Mouse (Mus musculus) urinary bladder, adult 18-20 months (tissue): ENCODE results near the gene Sipa1l1.

Source experiments
- DNase-seq, 2 experiments: peaks; one replicate each; pipeline ENCODE4 v3.0.0; 2022; ENCODE audit warnings: low spot score in 2 of 2, mixed read lengths in 2 of 2

Gene Sipa1l1

DNA sequence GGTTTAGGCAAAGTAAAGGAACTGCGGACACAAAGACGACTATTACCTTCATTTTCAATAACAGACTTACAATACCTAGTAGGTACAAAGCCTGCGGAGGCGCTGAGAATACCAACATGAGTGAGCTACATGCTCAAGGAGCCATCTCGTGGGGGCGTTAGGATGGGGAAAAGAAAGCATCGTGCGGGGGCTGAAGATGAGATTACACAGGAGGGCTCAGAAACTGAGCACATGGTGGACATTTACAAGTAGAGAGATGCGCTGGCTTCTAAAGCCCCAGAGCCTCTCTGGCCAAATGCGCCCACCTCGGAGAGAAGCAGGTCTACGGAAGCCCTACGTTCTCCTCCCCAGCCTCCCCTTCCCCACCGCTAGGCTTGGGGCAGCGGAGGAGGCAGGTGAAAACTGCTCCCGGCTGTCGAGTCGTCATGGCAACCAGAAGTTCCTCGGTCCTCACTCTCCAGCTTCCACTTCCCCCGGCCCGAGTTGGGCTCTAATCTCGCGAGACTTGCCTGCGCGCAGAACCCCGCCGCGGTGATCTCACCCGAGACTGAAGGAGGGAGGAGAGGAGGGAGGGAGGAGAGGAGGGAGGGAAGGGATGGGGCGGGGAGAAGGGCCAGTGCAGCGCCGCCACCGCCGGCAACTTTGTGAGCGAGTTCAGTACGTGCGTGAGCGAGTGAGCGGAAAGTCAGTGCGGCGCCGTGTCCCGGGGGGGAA is at the start of gene Sipa1l1:
TSS of gene Sipa1l1 (plus strand) at position 501 of the 714 bp plus-strand sequence.
- peak; percentile 82 to 93 for DNase-seq

DNA sequence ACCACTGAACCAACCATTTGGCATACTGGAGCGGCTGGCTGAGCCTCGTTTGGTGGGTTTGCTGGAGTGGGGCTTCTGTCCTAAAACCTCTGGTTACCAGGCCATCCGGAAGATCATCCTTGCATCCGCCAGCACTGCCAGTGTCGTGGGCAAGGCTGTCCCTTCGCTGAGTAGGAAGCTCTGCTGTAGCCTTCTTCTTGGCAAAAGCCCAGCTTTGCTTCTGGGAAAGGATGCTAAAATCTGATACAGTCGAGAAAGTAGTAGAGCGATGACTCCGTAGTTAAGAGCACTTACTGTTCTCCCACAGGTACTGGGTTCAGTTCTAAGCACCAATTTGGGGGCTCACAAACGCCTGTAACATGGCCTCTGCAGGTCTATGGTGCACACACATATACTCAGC is 47.2 kb upstream of the Sipa1l1 start:
- DNase-seq = no peak

GRCm38 (mm10) chr12:82122450-82123249 is 46.5 kb upstream of the Sipa1l1 start:
- peak in 1 of 2 experiments; percentile 9 for DNase-seq

DNA sequence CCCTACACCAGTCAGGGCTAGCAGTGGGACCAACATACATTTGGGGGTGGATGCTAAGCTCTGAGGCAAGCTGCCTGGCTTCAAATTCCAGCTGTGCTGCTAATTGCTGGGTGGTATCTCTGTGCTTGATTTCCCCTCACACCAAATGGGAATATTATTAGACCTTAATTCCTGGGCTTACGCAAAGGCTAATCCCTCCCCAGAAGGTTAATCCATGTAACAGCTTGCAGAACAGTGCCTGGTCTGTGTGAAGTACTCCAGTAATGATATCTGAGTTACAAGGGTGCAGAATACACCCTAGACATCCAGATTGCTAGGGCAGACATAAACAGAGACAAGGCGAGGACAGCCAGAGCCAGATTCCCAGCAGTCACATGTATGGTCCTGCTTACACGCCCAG is 42.3 kb upstream of the Sipa1l1 start:
- DNase-seq = no peak

- no peak for DNase-seq
These were observed 29.6 kb upstream of the Sipa1l1 start for GRCm38 (mm10) chr12:82139234-82140166.

GRCm38 (mm10) chr12:82143371-82143770 is 25.7 kb upstream of the Sipa1l1 start:
- DNase-seq = no peak

GRCm38 (mm10) chr12:82145173-82145572 is 23.9 kb upstream of the Sipa1l1 start:
- no peak for DNase-seq

DNA sequence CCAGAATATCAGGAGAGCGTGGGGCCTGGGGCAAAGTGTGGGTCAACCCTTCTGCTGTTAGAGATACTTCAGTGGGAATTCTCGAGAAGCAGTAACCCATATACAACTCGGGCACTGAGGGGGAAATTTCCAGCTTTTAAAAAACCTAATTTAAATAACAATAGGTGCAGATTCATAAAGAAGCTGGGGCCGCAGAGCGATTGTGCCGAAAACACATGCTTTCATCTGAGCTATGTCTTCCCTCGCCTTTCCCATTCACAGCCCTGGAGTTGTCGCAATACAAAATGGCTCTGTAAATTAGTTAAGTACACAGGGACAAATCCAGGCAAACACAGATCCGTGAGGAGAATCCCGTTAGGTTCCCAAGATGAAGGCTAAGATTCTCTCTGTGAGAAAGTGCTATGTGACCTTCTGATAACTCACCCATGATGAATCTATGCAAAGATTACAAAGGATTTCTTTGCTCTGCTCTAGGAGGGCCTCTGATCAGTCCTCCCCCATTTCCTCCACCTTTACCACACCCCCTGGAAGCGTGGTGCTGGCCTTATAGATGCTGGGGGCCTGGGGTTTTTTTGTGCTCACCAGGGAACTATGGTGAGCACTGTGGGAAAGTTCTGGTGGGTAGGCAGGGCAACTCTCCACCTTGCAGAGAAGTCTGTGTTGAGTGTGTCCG is 22.0 kb upstream of the Sipa1l1 start:
- DNase-seq = no peak

- no peak for DNase-seq
These were observed 20.7 kb upstream of the Sipa1l1 start for GRCm38 (mm10) chr12:82148328-82148930.

DNA sequence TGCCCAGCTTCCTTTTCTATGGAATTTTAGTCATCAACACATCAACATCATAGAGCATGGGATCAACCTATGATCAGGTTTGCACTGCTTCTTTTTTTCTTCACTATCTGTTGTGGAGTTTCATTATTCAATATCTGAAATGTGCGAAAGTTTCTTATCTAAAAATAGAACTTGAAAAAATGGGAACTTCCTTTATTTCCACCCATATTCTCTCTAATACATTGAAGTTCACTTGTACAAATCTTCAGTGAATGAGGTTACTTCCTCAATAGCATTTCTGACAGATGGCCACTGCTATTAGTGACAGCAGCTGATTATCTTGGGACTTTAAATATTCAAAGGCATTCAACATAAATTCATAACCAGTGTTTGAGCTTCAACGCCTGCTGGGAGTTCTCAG is 18.1 kb upstream of the Sipa1l1 start:
- no peak for DNase-seq

GRCm38 (mm10) chr12:82154527-82154926 is 14.6 kb upstream of the Sipa1l1 start:
- DNase-seq = no peak

DNA sequence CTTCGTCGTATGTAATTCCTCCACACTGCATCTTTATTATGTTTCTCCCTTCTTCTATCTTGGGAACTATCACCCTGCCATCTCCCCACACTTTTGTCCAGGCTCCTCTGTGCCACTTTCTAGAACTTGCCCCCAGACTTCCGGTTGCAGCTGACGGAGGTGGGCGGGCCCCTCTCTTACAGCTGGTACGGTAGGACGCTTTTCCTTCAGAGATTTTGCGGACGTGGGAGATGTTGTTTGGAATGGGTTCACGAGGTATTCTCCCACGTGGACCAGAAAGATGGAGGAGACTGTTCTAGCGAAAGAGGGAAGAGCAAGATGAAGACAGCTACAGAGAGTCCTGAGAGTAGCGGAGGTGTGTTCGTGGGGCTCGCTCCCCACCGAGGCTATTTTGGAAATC is 10.6 kb upstream of the Sipa1l1 start:
- DNase-seq = no peak

DNA sequence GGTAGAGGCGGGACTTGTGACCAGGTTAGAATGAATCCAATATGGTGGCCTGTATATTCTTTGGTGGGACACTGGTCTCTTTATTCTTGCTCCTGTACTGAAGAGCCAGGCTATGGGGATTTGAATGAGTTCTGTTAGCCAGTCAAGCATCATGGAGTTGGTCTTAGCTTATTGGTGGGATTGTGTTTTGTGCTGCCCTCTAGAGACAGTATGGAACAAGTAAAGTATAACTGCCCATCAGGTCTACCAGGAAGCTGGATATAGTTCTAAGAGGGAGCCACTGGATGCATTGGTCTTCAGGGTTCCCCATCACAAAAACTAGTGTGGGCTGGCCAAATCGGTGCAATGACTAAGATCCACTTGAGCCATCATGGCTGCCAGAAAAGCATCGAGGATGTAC is 9.7 kb upstream of the Sipa1l1 start:
- no peak for DNase-seq

DNA sequence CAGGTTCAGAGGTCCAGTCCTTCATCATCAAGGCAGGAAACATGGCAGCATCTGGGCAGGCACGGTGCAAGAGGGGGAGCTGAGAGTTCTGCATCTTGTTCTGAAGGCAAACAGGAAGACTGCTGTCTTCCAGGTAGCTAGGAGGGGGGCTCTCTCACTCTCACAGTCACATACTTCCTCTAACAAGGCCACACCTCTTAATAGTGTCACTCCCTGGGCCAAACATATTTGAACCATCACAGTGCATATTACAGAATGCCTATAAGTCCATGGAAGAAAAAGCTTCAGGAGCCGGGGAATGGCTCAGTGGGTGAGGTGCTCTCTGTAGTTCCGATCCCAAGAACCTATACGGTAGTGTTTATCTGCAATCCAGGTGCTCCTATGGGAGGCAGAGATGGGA is 3.5 kb upstream of the Sipa1l1 start:
- no peak for DNase-seq

DNA sequence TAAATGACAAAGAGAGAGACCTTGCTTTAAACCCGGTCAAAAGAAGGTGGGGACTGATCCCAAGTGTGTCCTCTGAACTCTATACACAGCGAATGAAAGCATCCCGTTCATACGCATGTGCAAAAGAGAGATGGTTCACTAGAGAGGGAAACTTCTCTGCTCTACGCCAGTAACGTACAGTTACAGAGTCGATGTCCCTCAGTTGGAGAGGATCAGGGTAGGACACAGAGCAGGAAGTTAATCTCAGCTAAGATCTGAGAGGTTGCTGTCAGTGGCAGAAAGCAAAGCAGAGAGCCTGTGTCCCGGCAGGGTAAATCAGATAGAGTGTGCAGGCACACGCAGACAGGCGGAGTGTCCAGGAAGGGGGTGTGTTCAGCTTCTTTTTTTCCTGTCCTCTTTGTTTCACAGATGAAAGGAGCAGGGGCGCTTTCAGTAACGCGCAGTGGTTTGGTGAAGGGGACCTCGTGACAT is 3.0 kb upstream of the Sipa1l1 start:
- DNase-seq = no peak

GRCm38 (mm10) chr12:82169571-82170431 is 681 bp downstream of the Sipa1l1 start:
- peak; percentile 40 to 71 for DNase-seq

DNA sequence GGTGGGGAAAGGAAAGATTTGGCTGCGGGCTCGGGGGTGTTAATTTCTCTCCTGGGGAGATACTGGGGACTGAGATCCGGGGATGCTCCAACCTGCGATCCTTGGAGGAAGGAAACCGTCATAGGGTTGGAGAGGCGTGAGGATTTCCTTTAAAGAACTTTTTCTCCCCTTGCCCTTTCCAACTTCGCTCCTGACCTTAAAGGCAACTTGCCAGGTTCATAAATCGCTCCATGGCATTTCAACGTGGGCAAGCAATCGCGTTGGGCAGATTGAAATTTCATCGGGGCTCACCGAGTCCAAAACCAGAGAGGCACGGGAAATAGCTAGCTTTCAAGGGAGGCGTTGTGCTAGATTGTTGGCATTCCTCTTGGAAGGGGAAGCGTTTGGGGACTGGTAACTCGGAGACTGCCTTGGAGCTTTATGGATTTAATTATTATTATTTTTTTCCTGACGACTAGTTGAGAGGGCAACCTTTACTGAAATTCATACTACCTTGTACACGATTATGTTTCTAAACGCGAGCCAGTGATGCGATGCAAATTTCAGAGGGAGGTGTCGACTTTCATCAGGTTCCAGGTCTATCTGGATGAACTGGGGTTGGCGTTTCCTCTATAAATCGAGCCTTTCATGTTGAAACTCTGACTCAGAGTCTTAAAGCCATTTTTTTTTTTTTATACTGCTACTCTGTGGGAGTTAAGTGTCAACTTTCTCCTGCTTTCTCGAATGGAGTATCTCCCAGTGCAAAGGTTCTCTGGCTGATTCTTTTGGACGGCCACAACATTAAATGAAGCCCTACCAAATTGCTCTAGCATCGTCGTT is 1.6 kb downstream of the Sipa1l1 start:
- DNase-seq = no peak

- no peak for DNase-seq
These were observed 2.5 kb downstream of the Sipa1l1 start for GRCm38 (mm10) chr12:82171591-82171990.

DNA sequence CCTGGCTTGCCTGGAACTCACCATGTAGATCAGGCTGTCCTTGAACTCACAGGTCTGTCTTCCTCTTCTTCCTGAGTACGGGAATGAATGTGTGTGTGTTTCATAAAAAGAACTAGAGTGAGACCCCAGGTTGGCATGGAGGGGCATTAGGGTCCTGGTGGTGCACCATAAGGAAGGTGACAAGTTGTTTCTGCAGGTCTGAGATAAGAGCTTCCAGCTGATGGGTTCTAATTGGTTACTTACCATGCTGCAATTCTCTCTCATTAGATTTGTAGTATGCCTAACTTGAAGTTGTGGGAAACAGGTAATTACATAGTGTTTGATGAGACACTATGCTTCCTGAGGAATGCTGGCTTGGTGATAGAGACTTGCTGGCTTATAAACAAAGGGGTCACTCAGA is 4.5 kb downstream of the Sipa1l1 start:
- no peak for DNase-seq
